Mouse (Mus musculus): ENCODE measurements around the gene Olfr945. TPM values are rescaled to one million over a fixed set of nuclear protein-coding genes. Genes with fewer than 3 reads are reported as not detected.

The Olfr945 gene
- total RNA-seq (2014; rRNA removed) = not detected in 2 replicates
- polyA plus RNA-seq (2015; fragmentation: Nextera tagmentation; extraction: Ambion mirVana) = not detected in 2 replicates

DNA sequence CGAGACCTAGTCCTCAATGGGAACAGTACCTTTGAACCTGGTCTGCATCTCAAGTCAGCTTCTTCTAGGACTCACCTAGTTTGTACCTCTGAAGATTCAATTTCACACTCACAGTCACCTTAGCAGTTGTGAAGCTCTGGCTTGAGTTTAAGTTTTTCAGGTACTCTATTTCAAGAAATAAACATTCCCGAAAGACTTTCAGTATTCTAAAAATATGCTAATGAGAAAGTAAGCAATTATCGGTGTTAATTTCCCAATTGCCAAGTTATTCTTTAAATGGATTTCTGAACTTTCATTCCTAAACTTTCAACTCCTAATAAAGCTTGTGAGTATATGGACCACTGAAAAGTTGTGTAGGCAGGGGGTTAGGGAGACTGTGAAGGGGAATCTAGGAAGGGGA lies at the start of gene Olfr945:
Olfr945 (minus strand) TSS at position 101 of the 400 bp plus-strand sequence.
- Histone ChIP-seq H3K27me3 (ENCODE audit: insufficient read depth, low read length) (no peaks in the 10 kb centered on the region), H3K9ac (replicated peaks; ENCODE audit: low read length, poor library complexity, severe bottlenecking) (no peak within 1 kb of the TSS), H3K27ac (ENCODE audit: low read depth, low read length) (no peak within 1 kb of the TSS), H3K4me3 (ENCODE audit: low read depth, low read length) (no peak within 1 kb of the TSS), H3K9me3 (ENCODE audit: low read length) (no peaks in the 10 kb centered on the region), H3K4me2 (ENCODE audit: low read depth, low read length, poor library complexity, severe bottlenecking) (no peak within 1 kb of the TSS), H3K36me3 (ENCODE audit: insufficient read depth, low read length) (no peaks in the 10 kb centered on the region), H3K4me1 (ENCODE audit: insufficient read depth, low read length) (no peaks in the 10 kb centered on the region)
- no peak for TF ChIP-seq CTCF (IDR thresholded peaks at IDR 0.05)
- no peak for ATAC-seq (ENCODE audit: low FRiP score)
- WGBS = 91% methylated on average over 3 of the region's 3 CpGs
- no peak for DNase-seq (ENCODE audit: low spot score)

GRCm38 (mm10) chr9:39325945-39326344 lies 49.3 kb upstream of the Olfr945 start, which contains the start of gene Olfr948:
Gene Olfr948, minus strand, starts transcription at chr9:39326045.
- Histone ChIP-seq H3K27ac (ENCODE audit: low read depth, low read length) (no peak within 1 kb of the TSS), H3K4me3 (ENCODE audit: low read depth, low read length) (no peak within 1 kb of the TSS), H3K27me3 (ENCODE audit: insufficient read depth, low read length) (no peaks in the 10 kb centered on the region), H3K4me2 (ENCODE audit: low read depth, low read length, poor library complexity, severe bottlenecking) (no peak within 1 kb of the TSS), H3K4me1 (ENCODE audit: insufficient read depth, low read length) (no peaks in the 10 kb centered on the region), H3K9ac (replicated peaks; ENCODE audit: low read length, poor library complexity, severe bottlenecking) (no peak within 1 kb of the TSS), H3K9me3 (ENCODE audit: low read length) (no peaks in the 10 kb centered on the region), H3K36me3 (ENCODE audit: insufficient read depth, low read length) (no peaks in the 10 kb centered on the region)
- no peak for TF ChIP-seq CTCF (IDR thresholded peaks at IDR 0.05)
- ATAC-seq (ENCODE audit: low FRiP score) = no peak
- no peak for DNase-seq (ENCODE audit: low spot score)

GRCm38 (mm10) chr9:39287136-39287535 lies 10.5 kb upstream of the Olfr945 start:
- Histone ChIP-seq H3K4me1 (ENCODE audit: insufficient read depth, low read length) (no peaks in the 10 kb centered on the region), H3K27me3 (ENCODE audit: insufficient read depth, low read length) (no peaks in the 10 kb centered on the region), H3K4me3 (ENCODE audit: low read depth, low read length) (no peak overlapping the region), H3K9me3 (ENCODE audit: low read length) (no peaks in the 10 kb centered on the region), H3K36me3 (ENCODE audit: insufficient read depth, low read length) (no peaks in the 10 kb centered on the region), H3K9ac (replicated peaks; ENCODE audit: low read length, poor library complexity, severe bottlenecking) (no peak overlapping the region), H3K27ac (ENCODE audit: low read depth, low read length) (no peak overlapping the region), H3K4me2 (ENCODE audit: low read depth, low read length, poor library complexity, severe bottlenecking) (no peak overlapping the region)
- WGBS = 92% methylated on average over 2 of the region's 2 CpGs
- no peak for ATAC-seq (ENCODE audit: low FRiP score)
- DNase-seq (ENCODE audit: low spot score) = no peak
- TF ChIP-seq CTCF (IDR thresholded peaks at IDR 0.05) = no peak

DNA sequence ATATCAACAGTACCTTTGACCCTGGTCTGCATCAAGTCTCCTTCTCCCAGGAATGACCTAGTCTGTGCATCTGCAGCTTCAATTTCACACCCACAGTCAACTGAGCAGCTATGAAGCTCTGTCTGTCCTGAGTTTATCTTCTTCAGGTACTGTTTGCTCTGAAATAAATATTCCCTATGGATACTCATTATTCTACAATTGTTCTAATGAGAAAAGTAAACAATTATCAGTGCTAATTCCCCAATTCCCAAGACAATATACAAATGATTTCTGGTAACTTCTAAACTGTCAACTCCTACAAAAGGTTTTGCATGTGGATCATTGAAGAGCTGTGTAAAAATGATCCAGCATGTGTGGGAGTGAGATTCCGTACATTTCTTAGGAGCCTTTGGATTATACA lies 26.7 kb downstream of the Olfr945 start, which contains the start of gene Olfr1537:
Olfr1537 (minus strand) TSS at position 101 of the 400 bp plus-strand sequence.
- no peak for TF ChIP-seq CTCF (IDR thresholded peaks at IDR 0.05)
- WGBS = 89% methylated on average over 1 of the region's 1 CpGs
- Histone ChIP-seq H3K4me2 (ENCODE audit: low read depth, low read length, poor library complexity, severe bottlenecking) (no peak within 1 kb of the TSS), H3K9me3 (ENCODE audit: low read length) (no peaks in the 10 kb centered on the region), H3K9ac (replicated peaks; ENCODE audit: low read length, poor library complexity, severe bottlenecking) (no peak within 1 kb of the TSS), H3K4me1 (ENCODE audit: insufficient read depth, low read length) (no peaks in the 10 kb centered on the region), H3K4me3 (ENCODE audit: low read depth, low read length) (no peak within 1 kb of the TSS), H3K27ac (ENCODE audit: low read depth, low read length) (no peak within 1 kb of the TSS), H3K27me3 (ENCODE audit: insufficient read depth, low read length) (no peaks in the 10 kb centered on the region), H3K36me3 (ENCODE audit: insufficient read depth, low read length) (no peaks in the 10 kb centered on the region)
- DNase-seq (ENCODE audit: low spot score) = no peak
- no peak for ATAC-seq (ENCODE audit: low FRiP score)

Other genes with a start within 250 kb of the Olfr945 start
- gene Olfr937, start 211.9 kb downstream of the Olfr945 start, total RNA-seq (2014; rRNA removed) = not detected in 2 replicates
- not detected in 2 replicates for gene Olfr937, start 211.9 kb downstream of the Olfr945 start, polyA plus RNA-seq (2015; fragmentation: Nextera tagmentation; extraction: Ambion mirVana)
- gene Olfr938, start 197.9 kb downstream of the Olfr945 start, total RNA-seq (2014; rRNA removed) = not detected in 2 replicates
- not detected in 2 replicates for gene Olfr938, start 197.9 kb downstream of the Olfr945 start, polyA plus RNA-seq (2015; fragmentation: Nextera tagmentation; extraction: Ambion mirVana)
- not detected in 2 replicates for gene Olfr27, start 148.7 kb downstream of the Olfr945 start, total RNA-seq (2014; rRNA removed)
- not detected in 2 replicates for gene Olfr27, start 148.7 kb downstream of the Olfr945 start, polyA plus RNA-seq (2015; fragmentation: Nextera tagmentation; extraction: Ambion mirVana)
- gene Olfr943, start 110.5 kb downstream of the Olfr945 start, total RNA-seq (2014; rRNA removed) = not detected in 2 replicates
- not detected in 2 replicates for gene Olfr943, start 110.5 kb downstream of the Olfr945 start, polyA plus RNA-seq (2015; fragmentation: Nextera tagmentation; extraction: Ambion mirVana)
- gene Olfr944, start 74.9 kb downstream of the Olfr945 start, total RNA-seq (2014; rRNA removed) = not detected in 2 replicates
- not detected in 2 replicates for gene Olfr944, start 74.9 kb downstream of the Olfr945 start, polyA plus RNA-seq (2015; fragmentation: Nextera tagmentation; extraction: Ambion mirVana)
- gene Olfr1537, start 26.8 kb downstream of the Olfr945 start, total RNA-seq (2014; rRNA removed) = not detected in 2 replicates
- gene Olfr1537, start 26.8 kb downstream of the Olfr945 start, polyA plus RNA-seq (2015; fragmentation: Nextera tagmentation; extraction: Ambion mirVana) = not detected in 2 replicates
- not detected in 2 replicates for gene Olfr948, start 49.2 kb upstream of the Olfr945 start, total RNA-seq (2014; rRNA removed)
- not detected in 2 replicates for gene Olfr948, start 49.2 kb upstream of the Olfr945 start, polyA plus RNA-seq (2015; fragmentation: Nextera tagmentation; extraction: Ambion mirVana)
- not detected in 2 replicates for gene Olfr951, start 110.6 kb upstream of the Olfr945 start, total RNA-seq (2014; rRNA removed)
- gene Olfr951, start 110.6 kb upstream of the Olfr945 start, polyA plus RNA-seq (2015; fragmentation: Nextera tagmentation; extraction: Ambion mirVana) = not detected in 2 replicates
- not detected in 2 replicates for gene Olfr952, start 150.3 kb upstream of the Olfr945 start, total RNA-seq (2014; rRNA removed)
- gene Olfr952, start 150.3 kb upstream of the Olfr945 start, polyA plus RNA-seq (2015; fragmentation: Nextera tagmentation; extraction: Ambion mirVana) = not detected in 2 replicates
- gene Olfr954, start 179.9 kb upstream of the Olfr945 start, total RNA-seq (2014; rRNA removed) = not detected in 2 replicates
- not detected in 2 replicates for gene Olfr954, start 179.9 kb upstream of the Olfr945 start, polyA plus RNA-seq (2015; fragmentation: Nextera tagmentation; extraction: Ambion mirVana)
- gene Olfr955, start 195.1 kb upstream of the Olfr945 start, total RNA-seq (2014; rRNA removed) = not detected in 2 replicates
- gene Olfr955, start 195.1 kb upstream of the Olfr945 start, polyA plus RNA-seq (2015; fragmentation: Nextera tagmentation; extraction: Ambion mirVana) = not detected in 2 replicates
- gene Olfr44, start 217.2 kb upstream of the Olfr945 start, total RNA-seq (2014; rRNA removed) = not detected in 2 replicates
- gene Olfr44, start 217.2 kb upstream of the Olfr945 start, polyA plus RNA-seq (2015; fragmentation: Nextera tagmentation; extraction: Ambion mirVana) = not detected in 2 replicates
- not detected in 2 replicates for gene Olfr957, start 239.0 kb upstream of the Olfr945 start, total RNA-seq (2014; rRNA removed)
- not detected in 2 replicates for gene Olfr957, start 239.0 kb upstream of the Olfr945 start, polyA plus RNA-seq (2015; fragmentation: Nextera tagmentation; extraction: Ambion mirVana)

All from midbrain, postnatal 0 days (tissue).